Mouse (Mus musculus) forebrain, postnatal 0 days (tissue): ENCODE results near the gene Bcan. TPM values are rescaled to one million over a fixed set of nuclear protein-coding genes. Genes with fewer than 3 reads are reported as not detected.

ENCODE experiments used
- ATAC-seq: fragments of 200-750 bp; cut with Nextera tagmentation; 2 replicates; pipeline ENCODE4 v1.8.0; 2017; ENCODE audit warnings: mild to moderate bottlenecking, moderate library complexity
- DNase-seq: peaks from one replicate; pipeline ENCODE4 v3.0.0-alpha.2; 2015
- H3K27ac ChIP-seq: fragments of 300-500 bp; sonication (generic); 2 replicates; pipeline ENCODE4 v1.5.1; 2014; ENCODE audit warnings: low read depth, mild to moderate bottlenecking, antibody characterized with exemption, low read length, moderate library complexity, mixed read lengths
- H3K27me3 ChIP-seq: fragments of 300-500 bp; sonication (generic); 2 replicates; pipeline ENCODE4 v1.6.1; 2014; ENCODE audit warnings: mild to moderate bottlenecking, low read length, mixed read lengths; ENCODE audit not compliant: insufficient read depth
- H3K36me3 ChIP-seq: fragments of 300-500 bp; sonication (generic); 2 replicates; pipeline ENCODE4 v1.6.1; 2014; ENCODE audit warnings: mild to moderate bottlenecking, moderate library complexity; ENCODE audit not compliant: insufficient read depth
- H3K4me1 ChIP-seq: fragments of 300-500 bp; sonication (generic); 2 replicates; pipeline ENCODE4 v1.6.1; 2014; ENCODE audit warnings: antibody characterized with exemption; ENCODE audit not compliant: insufficient read depth
- H3K4me2 ChIP-seq: fragments of 300-500 bp; sonication (generic); 2 replicates; pipeline ENCODE4 v1.6.1; 2014; ENCODE audit warnings: low read depth, mild to moderate bottlenecking, moderate library complexity
- H3K4me3 ChIP-seq: fragments of 300-500 bp; sonication (generic); 2 replicates; pipeline ENCODE4 v1.5.1; 2014; ENCODE audit warnings: low read depth, low read length, mixed read lengths
- H3K9ac ChIP-seq: fragments of 300-500 bp; sonication (generic); 2 replicates; pipeline ENCODE4 v1.6.1; 2014; ENCODE audit warnings: mild to moderate bottlenecking
- H3K9me3 ChIP-seq: fragments of 300-500 bp; sonication (generic); 2 replicates; pipeline ENCODE4 v1.6.1; 2016; ENCODE audit warnings: low read length
- CTCF ChIP-seq: sonication (generic); IDR thresholded peaks from 2 replicates; pipeline ENCODE4 v1.5.1; 2016; ENCODE audit warnings: antibody characterized with exemption, control low read depth, low read depth
- WGBS: fragments of 180-500 bp; shearing (Covaris S2); extraction: QIAGEN DNeasy Blood & Tissue Kit; methylation state at CpG from one replicate; pipeline ENCODE4 v1.1.7; 2014; 5-methylcytosine and 5-hydroxymethylcytosine counted together
- polyA plus RNA-seq: library from polyadenylated mRNA; unstranded; fragments of >200 nt; fragmentation: Nextera tagmentation; extraction: Ambion mirVana; gene quantifications from 2 replicates; pipeline ENCODE4 v1.2.1, GENCODE M21; 2015
- total RNA-seq: library from RNA; depleted of rRNA; stranded (reverse); fragments of >200 nt; gene quantifications from 2 replicates; pipeline ENCODE4 v1.2.3, GENCODE M21; 2014

Gene Bcan
- total and polyA plus RNA-seq, 2 experiments from 2014 or later: 133 to 146 TPM

GRCm38 (mm10) chr3:87972776-87973175 is 27.3 kb downstream of the Bcan start:
- 0 out of 2 replicates have a peak, but pooled peaks cover 5% of the 10 kb centered on the region for H3K4me1 ChIP-seq
- no peaks in the 10 kb centered on the region for H3K36me3 ChIP-seq
- peak overlapping the region; percentile 51 for H3K4me3 ChIP-seq
- H3K27me3 ChIP-seq: 0 out of 2 replicates have a peak, but pooled peaks cover 5% of the 10 kb centered on the region
- no peaks in the 10 kb centered on the region for H3K9me3 ChIP-seq
- TF ChIP-seq CTCF: no peak
- H3K4me2 ChIP-seq: peak overlapping the region; percentile 91
- ATAC-seq (no peak), DNase-seq (no peak)
- 9% methylated on average over 5 of the region's 5 CpGs for WGBS
- H3K27ac ChIP-seq: no peak overlapping the region
- H3K9ac ChIP-seq: 0 out of 2 replicates have a peak overlapping the region, but pooled peaks have one; percentile 47

- Histone ChIP-seq H3K9me3 (no peaks in the 10 kb centered on the region), H3K9ac (peak overlapping the region; percentile 47; the same call in 1 of the 2 replicates), H3K4me2 (peak overlapping the region; percentile 91), H3K27ac (no peak overlapping the region), H3K4me1 (0 out of 2 replicates have a peak, but pooled peaks cover 5% of the 10 kb centered on the region), H3K4me3 (peak overlapping the region; percentile 51), H3K27me3 (0 out of 2 replicates have a peak, but pooled peaks cover 5% of the 10 kb centered on the region), H3K36me3 (no peaks in the 10 kb centered on the region)
- no peak for TF ChIP-seq CTCF
- DNase-seq: no peak
- 11% methylated on average over 8 of the region's 8 CpGs for WGBS
- ATAC-seq: peak; percentile 18; the same call in 1 of the 2 replicates
Observed at GRCm38 (mm10) chr3:87972203-87972664, 27.8 kb downstream of the Bcan start.

GRCm38 (mm10) chr3:87971489-87972202 is 28.4 kb downstream of the Bcan start:
- Histone ChIP-seq H3K36me3 (no peaks in the 10 kb centered on the region), H3K27me3 (0 out of 2 replicates have a peak, but pooled peaks cover 5% of the 10 kb centered on the region), H3K4me1 (0 out of 2 replicates have a peak, but pooled peaks cover 5% of the 10 kb centered on the region), H3K4me2 (peak overlapping the region; percentile 91), H3K4me3 (peak overlapping the region; percentile 51), H3K9ac (peak overlapping the region; percentile 47), H3K9me3 (no peaks in the 10 kb centered on the region), H3K27ac (no peak overlapping the region)
- WGBS: 1% methylated on average over 59 of the region's 60 CpGs
- no peak for TF ChIP-seq CTCF
- DNase-seq (no peak), ATAC-seq (peak; percentile 21; the same call in 1 of the 2 replicates)

GRCm38 (mm10) chr3:87970939-87971488 is 29.0 kb downstream of the Bcan start, which contains the start of gene Nes:
Nes (plus strand) TSS chr3:87971078.
- Histone ChIP-seq H3K9ac (peak within 1 kb of the TSS; percentile 47), H3K27me3 (0 out of 2 replicates have a peak, but pooled peaks cover 5% of the 10 kb centered on the region), H3K4me3 (peak within 1 kb of the TSS; percentile 51), H3K36me3 (no peaks in the 10 kb centered on the region), H3K4me2 (peak within 1 kb of the TSS; percentile 91), H3K9me3 (no peaks in the 10 kb centered on the region), H3K27ac (no peak within 1 kb of the TSS), H3K4me1 (0 out of 2 replicates have a peak, but pooled peaks cover 5% of the 10 kb centered on the region)
- 2% methylated on average over 44 of the region's 44 CpGs for WGBS
- TF ChIP-seq CTCF: no peak
- ATAC-seq (peak; percentile 72), DNase-seq (peak; percentile 76)

GRCm38 (mm10) chr3:87970184-87970938 is 29.7 kb downstream of the Bcan start:
- H3K4me1 ChIP-seq: 0 out of 2 replicates have a peak, but pooled peaks cover 5% of the 10 kb centered on the region
- DNase-seq (peak; percentile 86), ATAC-seq (no peak)
- H3K36me3 ChIP-seq: no peaks in the 10 kb centered on the region
- peak; percentile 81 for TF ChIP-seq CTCF
- H3K4me3 ChIP-seq: peak overlapping the region; percentile 51
- H3K9me3 ChIP-seq: no peaks in the 10 kb centered on the region
- H3K4me2 ChIP-seq: peak overlapping the region; percentile 91
- H3K27me3 ChIP-seq: 0 out of 2 replicates have a peak, but pooled peaks cover 5% of the 10 kb centered on the region
- 1% methylated on average over 21 of the region's 21 CpGs for WGBS
- H3K9ac ChIP-seq: peak overlapping the region; percentile 47; the same call in 1 of the 2 replicates
- H3K27ac ChIP-seq: no peak overlapping the region

- 3% methylated on average over 27 of the region's 27 CpGs for WGBS
- H3K9ac ChIP-seq: peak overlapping the region; percentile 62
- ATAC-seq (peak; percentile 100), DNase-seq (peak; percentile 95)
- H3K4me3 ChIP-seq: peak overlapping the region; percentile 46
- peak overlapping the region; percentile 86 for H3K27ac ChIP-seq
- H3K9me3 ChIP-seq: no peaks in the 10 kb centered on the region
- H3K36me3 ChIP-seq: no peaks in the 10 kb centered on the region
- peak; percentile 94 for TF ChIP-seq CTCF
- no peaks in the 10 kb centered on the region for H3K27me3 ChIP-seq
- H3K4me2 ChIP-seq: peak overlapping the region; percentile 78
- peaks cover 7% of the 10 kb centered on the region; the same call in 1 of the 2 replicates for H3K4me1 ChIP-seq
Observed at GRCm38 (mm10) chr3:87960586-87961191, 39.3 kb downstream of the Bcan start.
